Mouse (Mus musculus) embryonic facial prominence, embryonic 14.5 days (tissue): ENCODE measurements around the gene Bnc2. TPM values are rescaled to one million over a fixed set of nuclear protein-coding genes. Genes with fewer than 3 reads are reported as not detected.

ENCODE experiments used
- ATAC-seq: fragments of 200-750 bp; cut with Nextera tagmentation; 2 replicates; pipeline ENCODE4 v1.8.0; 2017; ENCODE audit warnings: low read depth, moderate number of reproducible peaks, moderate TSS enrichment
- DNase-seq: peaks from one replicate; pipeline ENCODE4 v3.0.0-alpha.2; 2015; ENCODE audit warnings: low spot score
- H3K27ac ChIP-seq: fragments of 300-500 bp; sonication (generic); replicated peaks from 2 replicates; pipeline ENCODE4 v1.5.1; 2014; ENCODE audit warnings: low read depth, mild to moderate bottlenecking, low read length, moderate library complexity
- H3K27me3 ChIP-seq: fragments of 300-500 bp; sonication (generic); replicated peaks from 2 replicates; pipeline ENCODE4 v1.6.1; 2014; ENCODE audit warnings: low read length; ENCODE audit not compliant: control insufficient read depth, insufficient read depth
- H3K36me3 ChIP-seq: fragments of 300-500 bp; sonication (generic); 2 replicates; pipeline ENCODE4 v1.6.1; 2014; ENCODE audit warnings: low read length, mixed read lengths; ENCODE audit not compliant: control insufficient read depth, insufficient read depth
- H3K4me1 ChIP-seq: fragments of 300-500 bp; sonication (generic); 2 replicates; pipeline ENCODE4 v1.6.1; 2014; ENCODE audit warnings: antibody characterized with exemption, low read length; ENCODE audit not compliant: control insufficient read depth, insufficient read depth
- H3K4me2 ChIP-seq: fragments of 300-500 bp; sonication (generic); 2 replicates; pipeline ENCODE4 v1.6.1; 2014; ENCODE audit warnings: low read depth, mild to moderate bottlenecking, low read length, moderate library complexity, mixed read lengths
- H3K4me3 ChIP-seq: fragments of 300-500 bp; sonication (generic); 2 replicates; pipeline ENCODE4 v1.5.1; 2014; ENCODE audit warnings: low read depth, mild to moderate bottlenecking, low read length
- H3K9ac ChIP-seq: fragments of 300-500 bp; sonication (generic); 2 replicates; pipeline ENCODE4 v1.6.1; 2014; ENCODE audit warnings: low read depth, mild to moderate bottlenecking, low read length, moderate library complexity, mixed read lengths
- H3K9me3 ChIP-seq: fragments of 300-500 bp; sonication (generic); 2 replicates; pipeline ENCODE4 v1.6.1; 2016; ENCODE audit warnings: low read length; ENCODE audit not compliant: control insufficient read depth
- WGBS: fragments of 180-500 bp; shearing (Covaris S2); extraction: QIAGEN DNeasy Blood & Tissue Kit; methylation state at CpG from one replicate; pipeline ENCODE4 v1.1.7; 2014; 5-methylcytosine and 5-hydroxymethylcytosine counted together
- polyA plus RNA-seq: library from polyadenylated mRNA; unstranded; fragments of >200 nt; fragmentation: Nextera tagmentation; extraction: Ambion mirVana; gene quantifications from 2 replicates; pipeline ENCODE4 v1.2.1, GENCODE M21; 2014

The Bnc2 gene
- polyA plus RNA-seq, 1 experiment from 2014 or later: 23.9 TPM

DNA sequence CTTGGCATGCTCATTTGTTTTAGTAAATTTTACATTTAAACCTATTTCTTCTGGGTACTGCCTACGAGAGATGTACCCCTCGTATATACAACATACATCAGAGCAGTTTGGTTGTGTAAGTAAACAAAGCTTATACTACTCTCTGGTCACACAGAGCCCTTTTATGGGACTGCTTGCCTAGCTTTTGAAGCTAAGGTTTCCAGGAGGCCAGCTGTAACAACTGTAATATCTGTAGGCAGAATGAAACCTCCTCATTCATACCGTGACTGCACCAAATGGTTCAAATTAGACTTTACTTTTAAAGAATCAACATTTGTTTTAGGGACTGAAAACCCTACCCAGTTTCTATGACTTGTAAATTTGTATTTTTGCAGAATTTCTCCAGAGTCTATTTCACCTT is 372.1 kb downstream of the Bnc2 start:
- H3K4me1 ChIP-seq: peaks cover 8% of the 10 kb centered on the region; the same call in 1 of the 2 replicates
- H3K9me3 ChIP-seq: peaks cover 9% of the 10 kb centered on the region; the same call in 1 of the 2 replicates
- DNase-seq (peak; percentile 60), ATAC-seq (no peak)
- no peak overlapping the region for H3K4me3 ChIP-seq
- no peaks in the 10 kb centered on the region for H3K27me3 ChIP-seq
- H3K4me2 ChIP-seq: no peak overlapping the region
- no peak overlapping the region for H3K9ac ChIP-seq
- no peaks in the 10 kb centered on the region for H3K36me3 ChIP-seq
- 41% methylated on average over 3 of the region's 3 CpGs for WGBS
- H3K27ac ChIP-seq: peak overlapping the region; percentile 3; the same call in 1 of the 2 replicates

DNA sequence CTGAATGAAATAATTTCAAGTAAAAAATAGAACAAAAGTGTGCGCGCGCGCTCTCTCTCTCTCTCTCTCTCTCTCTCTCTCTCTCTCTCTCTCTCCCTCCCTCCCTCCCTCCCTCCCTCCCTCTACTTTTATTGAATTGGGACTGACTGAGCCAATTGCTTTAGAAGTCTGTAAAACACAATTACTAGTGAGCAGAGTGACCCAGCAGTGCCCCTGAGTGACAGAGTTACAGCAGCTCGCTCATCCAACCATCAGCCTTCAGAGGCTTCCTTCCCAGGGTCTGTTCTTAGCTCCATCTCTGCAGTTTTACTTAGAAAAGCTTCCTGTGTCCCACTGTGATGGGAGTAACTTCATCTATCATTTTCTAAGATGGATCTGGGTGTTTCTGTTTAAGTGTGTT is 389.9 kb downstream of the Bnc2 start:
- Histone ChIP-seq H3K36me3 (no peaks in the 10 kb centered on the region), H3K9ac (no peak overlapping the region), H3K27me3 (no peaks in the 10 kb centered on the region), H3K27ac (no peak overlapping the region), H3K4me2 (no peak overlapping the region), H3K4me1 (0 out of 2 replicates have a peak, but pooled peaks cover 4% of the 10 kb centered on the region), H3K9me3 (no peaks in the 10 kb centered on the region), H3K4me3 (no peak overlapping the region)
- DNase-seq (no peak), ATAC-seq (no peak)
- WGBS: 88% methylated on average over 5 of the region's 5 CpGs

DNA sequence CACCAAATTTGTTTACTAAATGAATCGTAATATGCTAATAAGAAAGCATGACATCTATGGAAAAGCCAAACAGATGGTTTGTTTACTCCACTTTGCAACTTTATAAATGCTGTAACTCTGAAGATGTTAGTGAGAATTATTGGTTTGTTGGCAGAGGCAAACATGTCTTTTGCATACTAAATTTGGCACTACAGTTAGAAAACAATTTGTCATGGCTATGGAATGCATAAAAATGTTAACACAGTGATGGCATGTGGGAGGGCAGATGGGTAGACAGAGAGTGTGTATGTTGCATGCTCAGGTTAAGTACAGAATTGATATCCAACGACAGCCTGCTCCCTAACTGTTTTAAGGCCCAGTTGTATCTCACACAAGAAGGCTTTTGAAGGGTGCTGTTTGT is 392.4 kb downstream of the Bnc2 start:
- H3K36me3 ChIP-seq: no peaks in the 10 kb centered on the region
- DNase-seq: peak; percentile 31
- H3K4me2 ChIP-seq: no peak overlapping the region
- 65% methylated on average over 2 of the region's 2 CpGs for WGBS
- H3K9me3 ChIP-seq: no peaks in the 10 kb centered on the region
- ATAC-seq: no peak
- H3K27ac ChIP-seq: no peak overlapping the region
- H3K4me3 ChIP-seq: no peak overlapping the region
- H3K9ac ChIP-seq: no peak overlapping the region
- no peaks in the 10 kb centered on the region for H3K27me3 ChIP-seq
- H3K4me1 ChIP-seq: 0 out of 2 replicates have a peak, but pooled peaks cover 6% of the 10 kb centered on the region

DNA sequence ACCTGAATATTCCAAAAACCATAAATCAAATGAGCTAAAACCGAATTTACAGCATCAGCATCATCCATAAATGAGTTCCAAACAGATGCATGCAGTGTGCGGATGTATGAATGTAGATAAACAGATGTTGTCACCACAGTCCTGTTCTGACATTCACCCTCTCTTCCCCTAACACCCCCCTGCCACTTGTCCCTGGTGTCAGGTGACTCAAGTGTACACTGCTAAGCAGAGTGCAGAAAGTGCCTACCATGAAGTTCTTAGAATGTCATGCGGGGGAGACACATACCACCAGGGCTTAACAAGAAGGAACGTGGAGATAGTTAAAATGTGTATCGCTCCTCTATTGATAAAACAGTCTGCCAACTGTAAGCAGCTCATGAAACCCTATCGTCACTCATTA is 396.9 kb downstream of the Bnc2 start:
- Histone ChIP-seq H3K4me3 (no peak overlapping the region), H3K27ac (no peak overlapping the region), H3K4me1 (0 out of 2 replicates have a peak, but pooled peaks cover 6% of the 10 kb centered on the region), H3K9ac (no peak overlapping the region), H3K36me3 (no peaks in the 10 kb centered on the region), H3K4me2 (no peak overlapping the region), H3K27me3 (no peaks in the 10 kb centered on the region), H3K9me3 (no peaks in the 10 kb centered on the region)
- 60% methylated on average over 6 of the region's 6 CpGs for whole genome bisulfite sequencing
- no peak for ATAC-seq
- no peak for DNase-seq

DNA sequence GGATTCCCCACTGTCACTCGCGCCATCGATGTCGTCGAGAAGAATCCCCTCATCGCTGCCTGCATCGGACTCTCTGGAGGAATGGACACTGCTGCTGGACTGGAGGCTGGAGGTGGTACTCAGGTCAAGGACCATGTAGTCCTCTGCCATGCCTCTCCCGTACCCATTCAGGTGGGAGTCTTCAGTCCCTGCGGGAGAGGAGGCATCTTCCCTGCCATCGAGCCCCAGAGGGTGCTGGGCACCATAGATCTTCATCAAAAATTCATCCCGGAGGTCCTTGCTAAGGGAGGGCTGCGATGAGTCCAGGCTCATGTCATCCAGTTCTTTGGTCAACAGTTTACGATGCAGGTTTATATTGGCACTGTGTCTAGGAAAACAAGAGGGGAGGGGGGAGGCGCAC is 399.0 kb downstream of the Bnc2 start:
- H3K27ac ChIP-seq: no peak overlapping the region
- H3K36me3 ChIP-seq: no peaks in the 10 kb centered on the region
- H3K4me2 ChIP-seq: no peak overlapping the region
- WGBS: 89% methylated on average over 14 of the region's 14 CpGs
- H3K4me3 ChIP-seq: no peak overlapping the region
- 0 out of 2 replicates have a peak, but pooled peaks cover 2% of the 10 kb centered on the region for H3K4me1 ChIP-seq
- no peak overlapping the region for H3K9ac ChIP-seq
- no peak for DNase-seq
- ATAC-seq: no peak
- H3K9me3 ChIP-seq: no peaks in the 10 kb centered on the region
- no peaks in the 10 kb centered on the region for H3K27me3 ChIP-seq

DNA sequence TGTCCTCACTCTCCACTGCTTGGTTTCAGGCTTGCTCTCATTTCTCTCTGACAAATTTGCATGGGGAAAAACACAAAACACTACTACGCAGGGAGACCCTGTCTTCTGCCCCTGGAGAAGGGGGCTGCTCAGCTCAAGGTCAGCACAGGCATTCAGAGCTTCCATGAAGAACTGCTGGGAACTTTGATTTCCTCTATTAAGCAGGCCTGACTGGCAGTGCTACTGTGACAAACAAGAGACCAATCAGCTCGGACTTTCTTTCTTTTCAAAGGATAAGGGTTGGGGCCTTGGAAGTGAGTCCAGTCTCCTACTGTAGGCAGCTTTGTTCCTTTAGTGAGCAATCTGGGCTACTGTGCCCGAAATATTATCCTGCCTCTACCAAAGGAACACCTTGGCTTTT is 400.9 kb downstream of the Bnc2 start:
- H3K9ac ChIP-seq: no peak overlapping the region
- WGBS: 57% methylated on average over 3 of the region's 3 CpGs
- H3K27me3 ChIP-seq: no peaks in the 10 kb centered on the region
- no peak overlapping the region for H3K27ac ChIP-seq
- H3K4me1 ChIP-seq: 0 out of 2 replicates have a peak, but pooled peaks cover 2% of the 10 kb centered on the region
- ATAC-seq: no peak
- H3K4me2 ChIP-seq: no peak overlapping the region
- no peak overlapping the region for H3K4me3 ChIP-seq
- no peaks in the 10 kb centered on the region for H3K36me3 ChIP-seq
- no peak for DNase-seq
- no peaks in the 10 kb centered on the region for H3K9me3 ChIP-seq

DNA sequence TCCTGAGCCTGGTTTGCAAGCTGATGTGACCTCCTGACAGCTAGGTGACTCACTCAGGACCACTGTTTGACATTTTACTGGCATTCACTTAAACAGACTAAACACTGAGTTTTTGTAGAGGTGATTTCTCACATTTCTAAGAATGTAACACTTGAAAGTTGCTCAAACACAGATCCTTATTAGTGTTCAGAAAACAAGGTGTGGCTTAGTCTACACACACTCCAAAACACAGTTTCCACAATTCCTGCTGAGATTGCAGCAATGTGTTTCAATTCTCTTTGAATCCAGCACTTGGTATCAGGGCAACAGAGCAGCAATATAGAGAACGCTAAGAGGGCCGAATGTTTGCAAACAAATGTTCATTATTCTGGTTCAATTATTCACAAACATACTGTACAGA is 402.2 kb downstream of the Bnc2 start:
- 76% methylated on average over 2 of the region's 2 CpGs for WGBS
- H3K27ac ChIP-seq: no peak overlapping the region
- H3K9me3 ChIP-seq: no peaks in the 10 kb centered on the region
- H3K4me1 ChIP-seq: no peaks in the 10 kb centered on the region
- H3K4me2 ChIP-seq: no peak overlapping the region
- no peaks in the 10 kb centered on the region for H3K36me3 ChIP-seq
- no peaks in the 10 kb centered on the region for H3K27me3 ChIP-seq
- ATAC-seq (no peak), DNase-seq (no peak)
- no peak overlapping the region for H3K4me3 ChIP-seq
- H3K9ac ChIP-seq: no peak overlapping the region

DNA sequence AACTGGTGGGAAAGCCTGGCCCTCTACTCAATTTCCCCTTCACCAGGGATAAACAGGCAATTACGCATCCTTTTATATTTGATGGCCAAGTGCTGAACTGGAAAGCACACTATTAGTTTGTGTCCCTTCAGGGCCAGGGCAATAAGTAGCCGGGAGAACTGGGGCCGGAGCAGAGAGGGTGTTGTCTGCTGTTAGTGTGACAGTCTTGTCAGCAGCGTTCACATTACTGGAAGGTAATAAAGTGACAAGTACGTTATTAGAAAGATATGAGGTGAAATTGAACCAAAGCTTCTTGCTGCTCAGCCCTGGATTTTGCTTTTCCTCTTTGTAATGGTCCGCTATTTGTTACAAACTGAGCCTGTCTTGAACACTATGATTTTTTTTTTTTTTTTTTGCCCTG is 405.2 kb downstream of the Bnc2 start:
- Histone ChIP-seq H3K9ac (no peak overlapping the region), H3K27me3 (no peaks in the 10 kb centered on the region), H3K4me2 (no peak overlapping the region), H3K9me3 (no peaks in the 10 kb centered on the region), H3K4me3 (no peak overlapping the region), H3K36me3 (no peaks in the 10 kb centered on the region), H3K27ac (no peak overlapping the region), H3K4me1 (no peaks in the 10 kb centered on the region)
- DNase-seq (no peak), ATAC-seq (no peak)
- 69% methylated on average over 6 of the region's 6 CpGs for WGBS

DNA sequence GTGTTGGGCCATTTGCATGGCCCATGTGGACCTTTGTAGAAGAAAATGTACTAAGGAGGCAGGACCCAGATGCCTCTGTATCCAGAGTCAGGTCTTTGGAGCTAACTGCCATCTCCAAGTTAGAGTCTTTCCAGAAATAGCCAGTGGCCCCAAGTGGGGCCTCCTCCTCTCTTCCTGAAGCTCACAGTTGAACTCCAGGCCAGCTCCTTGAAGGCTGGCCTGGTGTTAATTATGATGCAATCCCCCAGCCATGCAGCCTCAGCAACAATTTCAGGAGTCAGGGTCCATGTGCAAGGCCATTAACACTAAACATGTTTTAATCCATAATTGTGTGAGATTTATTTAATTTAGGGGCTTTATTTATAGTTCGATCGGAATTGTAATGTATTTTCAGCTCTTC is 427.7 kb downstream of the Bnc2 start:
- Histone ChIP-seq H3K9ac (no peak overlapping the region), H3K36me3 (no peaks in the 10 kb centered on the region), H3K4me2 (no peak overlapping the region), H3K4me1 (peaks cover 5% of the 10 kb centered on the region), H3K27ac (no peak overlapping the region), H3K9me3 (no peaks in the 10 kb centered on the region), H3K4me3 (no peak overlapping the region), H3K27me3 (no peaks in the 10 kb centered on the region)
- WGBS: 73% methylated on average over 2 of the region's 2 CpGs
- peak; percentile 43 for DNase-seq
- no peak for ATAC-seq
